7 mouse cellular contexts compared by ENCODE assay signal in the genomic region with DNA sequence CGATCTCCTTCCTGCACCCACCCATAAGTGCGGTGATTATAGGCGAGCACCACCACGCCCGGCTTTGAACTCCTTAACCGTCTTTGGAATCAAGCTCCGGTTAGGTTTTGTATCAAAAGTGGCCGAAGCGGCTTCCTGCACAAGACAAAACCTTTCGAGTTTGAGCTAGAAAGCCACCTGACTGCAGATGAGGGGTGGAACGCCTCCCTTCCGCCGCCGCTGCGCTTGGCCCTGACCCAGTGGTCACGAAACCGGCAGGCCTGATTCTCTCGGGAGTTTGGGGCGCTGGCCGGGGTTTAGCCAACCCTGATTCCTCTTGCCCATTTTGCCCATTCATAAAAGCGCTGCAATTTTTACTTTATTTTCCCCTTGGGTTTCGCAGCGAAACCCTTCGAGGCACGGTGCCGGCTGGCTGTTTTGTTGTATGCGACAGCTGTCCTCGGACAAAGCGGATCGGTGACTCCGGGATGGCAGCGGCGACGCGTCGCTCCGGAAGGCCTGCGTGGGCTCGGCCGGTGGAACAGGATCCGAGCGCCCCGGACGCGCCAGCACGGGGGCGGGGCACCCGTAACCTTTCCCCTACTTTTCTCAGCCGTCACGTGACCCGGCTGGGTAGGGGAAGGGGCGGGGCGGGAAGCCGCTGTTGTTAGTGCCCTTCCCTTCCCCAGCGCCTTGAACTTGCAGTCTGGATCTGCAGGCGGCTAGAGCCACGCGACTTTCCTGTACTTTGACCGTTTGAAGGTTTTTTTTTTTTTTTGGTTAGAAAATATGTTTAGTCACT. TPM values are rescaled to one million over a fixed set of nuclear protein-coding genes. Genes with fewer than 3 reads are reported as not detected.
DNase-seq lines count a peak whose midpoint lies in the region; ATAC-seq lines count a peak whose summit lies in the region.

No protein-coding gene starts in this region.

- peak overlapping the region; percentile 96 for H3K27ac ChIP-seq in intestine, embryonic 16.5 days (ENCODE audit: low read length)
- peak overlapping the region; percentile 68 for H3K27ac ChIP-seq in limb, embryonic 11.5 days (replicated peaks; ENCODE audit: low read depth, low read length)
- H3K27ac ChIP-seq in midbrain, embryonic 13.5 days: peak overlapping the region; percentile 88

- H3K36me3 ChIP-seq in intestine, embryonic 16.5 days (ENCODE audit: control insufficient read depth, insufficient read depth, low read length): no peaks in the 10 kb centered on the region
- H3K36me3 ChIP-seq in limb, embryonic 11.5 days (ENCODE audit: control insufficient read depth, insufficient read depth, low read length): no peaks in the 10 kb centered on the region
- no peaks in the 10 kb centered on the region for H3K36me3 ChIP-seq in midbrain, embryonic 13.5 days

- H3K4me2 ChIP-seq in intestine, embryonic 16.5 days (ENCODE audit: low read depth, low read length): peak overlapping the region; percentile 96
- peak overlapping the region; percentile 83 for H3K4me2 ChIP-seq in limb, embryonic 11.5 days (ENCODE audit: low read depth, severe bottlenecking)
- H3K4me2 ChIP-seq in midbrain, embryonic 13.5 days (replicated peaks): peak overlapping the region; percentile 84

- ATAC-seq in intestine, embryonic 16.5 days: peak; percentile 75
- peak; percentile 67 for ATAC-seq in limb, embryonic 11.5 days (ENCODE audit: insufficient number of reproducible peaks, low FRiP score, low TSS enrichment, low read depth)
- peak; percentile 68 for ATAC-seq in midbrain, embryonic 13.5 days

- H3K4me3 ChIP-seq in intestine, embryonic 16.5 days (ENCODE audit: low read length): peak overlapping the region; percentile 70
- H3K4me3 ChIP-seq in limb, embryonic 11.5 days (ENCODE audit: low read depth, low read length): peak overlapping the region; percentile 53
- H3K4me3 ChIP-seq in midbrain, embryonic 13.5 days (replicated peaks): peak overlapping the region; percentile 50

- no peaks in the 10 kb centered on the region for H3K9me3 ChIP-seq in intestine, embryonic 16.5 days (ENCODE audit: control insufficient read depth, low read length)
- no peaks in the 10 kb centered on the region for H3K9me3 ChIP-seq in limb, embryonic 11.5 days (ENCODE audit: control insufficient read depth, low read length)
- no peaks in the 10 kb centered on the region for H3K9me3 ChIP-seq in midbrain, embryonic 13.5 days

- no peaks in the 10 kb centered on the region for H3K27me3 ChIP-seq in intestine, embryonic 16.5 days (replicated peaks; ENCODE audit: control insufficient read depth, insufficient read depth, low read length)
- peaks cover 9% of the 10 kb centered on the region for H3K27me3 ChIP-seq in limb, embryonic 11.5 days (ENCODE audit: control insufficient read depth, insufficient read depth, low read length)
- H3K27me3 ChIP-seq in midbrain, embryonic 13.5 days: peaks cover 35% of the 10 kb centered on the region

- peaks cover 29% of the 10 kb centered on the region for H3K4me1 ChIP-seq in intestine, embryonic 16.5 days (ENCODE audit: control insufficient read depth, insufficient read depth, low read length)
- 0 out of 2 replicates have a peak, but pooled peaks cover 5% of the 10 kb centered on the region for H3K4me1 ChIP-seq in limb, embryonic 11.5 days (ENCODE audit: control insufficient read depth, insufficient read depth, low read length)
- H3K4me1 ChIP-seq in midbrain, embryonic 13.5 days (replicated peaks): peaks cover 50% of the 10 kb centered on the region

- intact Hi-C loops in gastrocnemius, postnatal 36 days (cut with DNase I): no loop called here

- peak; percentile 97 for DNase-seq in adrenal gland, adult 2 months
- peak; percentile 95 for DNase-seq in embryo, embryonic 11 days
- DNase-seq in gastrocnemius, postnatal 36 days: peak; percentile 89 to 94
- DNase-seq in limb, embryonic 11.5 days (ENCODE audit: low spot score): peak; percentile 94
- peak; percentile 90 for DNase-seq in spleen, adult 12 weeks (ENCODE audit: low spot score)

- H3K9ac ChIP-seq in intestine, embryonic 16.5 days (ENCODE audit: low read depth, low read length): peak overlapping the region; percentile 78
- peak overlapping the region; percentile 44 for H3K9ac ChIP-seq in limb, embryonic 11.5 days (ENCODE audit: low read length)
- H3K9ac ChIP-seq in midbrain, embryonic 13.5 days (replicated peaks): peak overlapping the region; percentile 62

- under 1% methylated on average over 59 of the region's 59 CpGs for WGBS in intestine, embryonic 16.5 days
- WGBS in limb, embryonic 11.5 days: under 1% methylated on average over 59 of the region's 59 CpGs
- under 1% methylated on average over 59 of the region's 59 CpGs for WGBS in midbrain, embryonic 13.5 days

RNA-seq across cellular contexts. Expression of a gene that starts 3.0 kb away (rescaled TPM):
- 100 to 1,000 TPM; 214 to 344 TPM for total RNA-seq in adrenal gland, adult 2 months (2021)
- 360 and 463 TPM in 2 replicates for polyA plus RNA-seq in adrenal gland, adult 2 months (2012; rRNA removed)
- 10 to 100 TPM; 11.7 to 19.0 TPM for total RNA-seq in gastrocnemius, postnatal 36 days (2021)
- polyA plus RNA-seq in intestine, embryonic 16.5 days (2015; fragmentation: Nextera tagmentation; extraction: Ambion mirVana): 43.7 and 49.5 TPM in 2 replicates
- polyA plus RNA-seq in limb, embryonic 11.5 days (2014; fragmentation: Nextera tagmentation; extraction: Ambion mirVana): 10.6 and 10.8 TPM in 2 replicates
- 12.9 TPM in 2 replicates for polyA plus RNA-seq in midbrain, embryonic 13.5 days (2015; fragmentation: Nextera tagmentation; extraction: Ambion mirVana)

RNA-seq across cellular contexts. Expression of a gene that starts 42.3 kb away (rescaled TPM):
- 1 to 10 TPM; 4.9 to 7.1 TPM for total RNA-seq in adrenal gland, adult 2 months (2021)
- 4.6 and 5.9 TPM in 2 replicates for polyA plus RNA-seq in adrenal gland, adult 2 months (2012; rRNA removed)
- 1 to 10 TPM; 3.3 to 4.6 TPM for total RNA-seq in gastrocnemius, postnatal 36 days (2021)
- 7.2 and 7.9 TPM in 2 replicates for polyA plus RNA-seq in intestine, embryonic 16.5 days (2015; fragmentation: Nextera tagmentation; extraction: Ambion mirVana)
- polyA plus RNA-seq in limb, embryonic 11.5 days (2014; fragmentation: Nextera tagmentation; extraction: Ambion mirVana): 9.1 and 9.5 TPM in 2 replicates
- 11.6 and 11.9 TPM in 2 replicates for polyA plus RNA-seq in midbrain, embryonic 13.5 days (2015; fragmentation: Nextera tagmentation; extraction: Ambion mirVana)

RNA-seq across cellular contexts. Expression of a gene that starts 42.4 kb away (rescaled TPM):
- total RNA-seq in adrenal gland, adult 2 months (2021): 10 to 100 TPM; 70.0 to 74.6 TPM
- 56.4 and 65.9 TPM in 2 replicates for polyA plus RNA-seq in adrenal gland, adult 2 months (2012; rRNA removed)
- 10 to 100 TPM; 57.2 to 61.2 TPM for total RNA-seq in gastrocnemius, postnatal 36 days (2021)
- 108 and 122 TPM in 2 replicates for polyA plus RNA-seq in intestine, embryonic 16.5 days (2015; fragmentation: Nextera tagmentation; extraction: Ambion mirVana)
- 155 TPM in 2 replicates for polyA plus RNA-seq in limb, embryonic 11.5 days (2014; fragmentation: Nextera tagmentation; extraction: Ambion mirVana)
- polyA plus RNA-seq in midbrain, embryonic 13.5 days (2015; fragmentation: Nextera tagmentation; extraction: Ambion mirVana): 111 and 118 TPM in 2 replicates

Comparison
In these comparisons a context has a peak if more than half of its experiments do, and no peak if none do; other contexts are left out.
1. Peak in every context shown above with its lines: DNase-seq, ATAC-seq, H3K4me3 ChIP-seq and H3K27ac ChIP-seq.